Mouse (Mus musculus) liver, adult 2 months (tissue): Measurements from ENCODE around the gene Tfpi. TPM values are rescaled to one million over a fixed set of nuclear protein-coding genes. Genes with fewer than 3 reads are reported as not detected.

Experiments used
- DNase-seq: peaks from one replicate; pipeline ENCODE4 v3.0.0-alpha.2; 2011; ENCODE audit warnings: low read depth, low spot score; ENCODE audit errors: extremely low read depth
- H3K27ac ChIP-seq: fragments of 200-500 bp; replicated peaks from 2 replicates; pipeline ENCODE4 v1.5.1; 2012; ENCODE audit warnings: low read depth, mild to moderate bottlenecking, control low read depth, inconsistent platforms, low read length; ENCODE audit not compliant: insufficient read depth
- H3K27me3 ChIP-seq: fragments of 200-500 bp; 2 replicates; pipeline ENCODE4 v1.6.1; 2012; ENCODE audit warnings: mild to moderate bottlenecking, moderate library complexity, low read length, inconsistent platforms; ENCODE audit not compliant: control insufficient read depth, insufficient read depth
- H3K36me3 ChIP-seq: fragments of 200-500 bp; 2 replicates; pipeline ENCODE4 v1.6.1; 2012; ENCODE audit warnings: low read length, inconsistent platforms; ENCODE audit not compliant: control insufficient read depth, insufficient read depth
- H3K4me1 ChIP-seq: fragments of 200-500 bp; 2 replicates; pipeline ENCODE4 v1.6.1; 2011; ENCODE audit warnings: low read length; ENCODE audit not compliant: control insufficient read depth, insufficient read depth
- H3K4me3 ChIP-seq: fragments of 200-500 bp; 2 replicates; pipeline ENCODE4 v1.5.1; 2011; ENCODE audit warnings: low read depth, mild to moderate bottlenecking, control low read depth, low read length, moderate library complexity; ENCODE audit not compliant: insufficient read depth
- H3K79me2 ChIP-seq: fragments of 200-500 bp; 2 replicates; pipeline ENCODE4 v1.6.1; 2012; ENCODE audit warnings: inconsistent platforms, mild to moderate bottlenecking, low read length, moderate library complexity; ENCODE audit not compliant: control insufficient read depth, insufficient read depth
- H3K9ac ChIP-seq: fragments of 200-500 bp; 2 replicates; pipeline ENCODE4 v1.6.1; 2012; ENCODE audit warnings: low read depth, mild to moderate bottlenecking, control low read depth, inconsistent platforms, low read length
- CTCF ChIP-seq: fragments of 200-500 bp; IDR thresholded peaks from 2 replicates; pipeline ENCODE4 v1.5.1; 2011; ENCODE audit warnings: low read depth, low read length, control low read depth
- POLR2A ChIP-seq: fragments of 200-500 bp; IDR thresholded peaks from 2 replicates; pipeline ENCODE4 v1.6.1; 2011; ENCODE audit warnings: low read length, control low read depth; ENCODE audit not compliant: insufficient read depth; ENCODE audit errors: extremely low read depth
- WGBS: fragments of 180-500 bp; shearing (Covaris S2); methylation state at CpG from one replicate; pipeline ENCODE4 v1.1.7; 2018; 5-methylcytosine and 5-hydroxymethylcytosine counted together
- polyA plus RNA-seq: library from polyadenylated mRNA; depleted of rRNA; stranded (reverse); fragments of >200 nt; gene quantifications from 2 replicates; pipeline ENCODE4 v1.2.3, GENCODE M21; 2012; rRNA removed
- total RNA-seq: library from RNA; depleted of rRNA; stranded (reverse); fragments of >200 nt; gene quantifications from 2 replicates; pipeline ENCODE4 v1.2.3, GENCODE M21; 2014; rRNA removed

The Tfpi gene
- total RNA-seq (6.6 and 9.6 TPM in 2 replicates), polyA plus RNA-seq (0.91 and 1.2 TPM in 2 replicates)

GRCm38 (mm10) chr2:84476577-84476976, at the start of gene Tfpi:
Gene Tfpi (minus strand): TSS chr2:84476775.
- Histone ChIP-seq H3K27me3 (no peaks in the 10 kb centered on the region), H3K36me3 (no peaks in the 10 kb centered on the region), H3K9ac (peak within 1 kb of the TSS; percentile 49; the same call in 1 of the 2 replicates), H3K27ac (peak within 1 kb of the TSS; percentile 65), H3K79me2 (no peaks in the 10 kb centered on the region), H3K4me3 (peak within 1 kb of the TSS; percentile 49), H3K4me1 (peaks cover 2% of the 10 kb centered on the region; the same call in 1 of the 2 replicates)
- WGBS: 65% methylated on average over 4 of the region's 4 CpGs
- peak; percentile 16 for DNase-seq
- TF ChIP-seq CTCF: no peak
- TF ChIP-seq POLR2A: no peak

DNA sequence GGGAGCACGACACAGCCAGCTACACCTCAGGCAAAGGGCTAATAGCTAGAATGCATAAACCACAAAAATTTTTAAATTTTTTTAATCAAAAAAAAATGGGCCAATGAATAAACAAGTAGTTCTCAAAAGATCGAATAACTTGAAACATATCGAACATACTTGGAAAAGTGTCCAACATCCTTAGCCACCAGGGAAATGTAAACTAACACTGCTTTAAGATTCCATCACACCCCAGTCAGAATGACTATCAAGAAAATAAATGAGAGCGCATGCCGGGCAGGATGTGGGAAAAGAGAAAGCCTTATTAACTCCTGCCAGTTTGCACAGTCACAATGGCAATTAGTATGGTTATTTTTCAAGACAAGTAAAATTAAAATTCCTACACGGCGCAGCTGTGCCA, 49.6 kb upstream of the Tfpi start:
- Histone ChIP-seq H3K9ac (no peak overlapping the region), H3K27ac (no peak overlapping the region), H3K4me3 (no peak overlapping the region), H3K36me3 (no peaks in the 10 kb centered on the region), H3K4me1 (no peaks in the 10 kb centered on the region), H3K27me3 (no peaks in the 10 kb centered on the region), H3K79me2 (no peaks in the 10 kb centered on the region)
- no peak for DNase-seq
- TF ChIP-seq CTCF: no peak
- no peak for TF ChIP-seq POLR2A
- 87% methylated on average over 7 of the region's 7 CpGs for WGBS

DNA sequence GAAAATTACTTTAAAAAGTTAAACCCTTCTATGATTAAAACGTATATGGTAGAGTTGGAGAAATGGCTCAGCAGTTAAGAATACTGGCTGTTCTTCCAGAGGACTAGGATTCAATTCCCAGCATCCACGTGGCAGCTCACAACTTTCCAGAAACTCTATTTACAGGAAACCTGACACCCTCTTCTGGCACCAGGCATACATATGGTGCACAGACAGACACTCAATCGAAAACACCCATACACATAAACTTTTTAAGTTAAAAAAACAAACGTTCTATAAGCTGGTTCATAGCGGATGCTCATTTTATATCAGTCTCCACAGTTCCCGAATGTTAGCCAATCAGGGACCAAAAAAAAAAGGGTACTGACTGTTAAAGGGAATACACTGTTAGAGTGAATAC, 49.2 kb upstream of the Tfpi start:
- Histone ChIP-seq H3K36me3 (no peaks in the 10 kb centered on the region), H3K4me3 (no peak overlapping the region), H3K27me3 (no peaks in the 10 kb centered on the region), H3K27ac (no peak overlapping the region), H3K4me1 (no peaks in the 10 kb centered on the region), H3K79me2 (no peaks in the 10 kb centered on the region), H3K9ac (no peak overlapping the region)
- TF ChIP-seq POLR2A: no peak
- no peak for TF ChIP-seq CTCF
- DNase-seq: no peak
- WGBS: 77% methylated on average over 6 of the region's 6 CpGs

DNA sequence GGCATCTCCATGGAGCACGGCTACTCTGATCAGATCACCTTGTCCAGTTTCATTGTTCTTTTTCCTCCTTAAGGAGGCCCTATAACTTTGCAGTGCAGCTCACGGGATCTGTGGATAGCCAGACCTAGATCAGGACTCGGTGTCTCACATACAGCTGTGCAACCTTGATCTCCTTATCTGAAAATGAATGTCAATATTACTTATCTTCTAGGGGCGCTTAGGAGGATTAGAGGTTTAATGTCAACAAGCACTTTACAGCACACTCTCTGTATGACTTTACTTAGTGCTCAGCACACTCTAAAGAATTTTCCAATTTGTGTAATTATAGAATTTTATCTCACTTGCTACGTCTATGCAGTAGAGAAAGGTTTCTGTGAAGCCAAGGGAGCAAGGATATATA, 48.5 kb upstream of the Tfpi start:
- Histone ChIP-seq H3K79me2 (no peaks in the 10 kb centered on the region), H3K27me3 (no peaks in the 10 kb centered on the region), H3K36me3 (no peaks in the 10 kb centered on the region), H3K27ac (no peak overlapping the region), H3K4me1 (no peaks in the 10 kb centered on the region), H3K4me3 (no peak overlapping the region), H3K9ac (no peak overlapping the region)
- TF ChIP-seq POLR2A (no peak), CTCF (no peak)
- 78% methylated on average over 5 of the region's 5 CpGs for WGBS
- no peak for DNase-seq

- Histone ChIP-seq H3K27me3 (no peaks in the 10 kb centered on the region), H3K27ac (no peak overlapping the region), H3K79me2 (no peaks in the 10 kb centered on the region), H3K4me1 (peaks cover 4% of the 10 kb centered on the region; the same call in 1 of the 2 replicates), H3K36me3 (no peaks in the 10 kb centered on the region), H3K4me3 (no peak overlapping the region), H3K9ac (no peak overlapping the region)
- WGBS: 79% methylated on average over 6 of the region's 6 CpGs
- TF ChIP-seq POLR2A (no peak), CTCF (no peak)
- peak; percentile 39 for DNase-seq
These were observed 47.4 kb upstream of the Tfpi start for GRCm38 (mm10) chr2:84523994-84524393.

DNA sequence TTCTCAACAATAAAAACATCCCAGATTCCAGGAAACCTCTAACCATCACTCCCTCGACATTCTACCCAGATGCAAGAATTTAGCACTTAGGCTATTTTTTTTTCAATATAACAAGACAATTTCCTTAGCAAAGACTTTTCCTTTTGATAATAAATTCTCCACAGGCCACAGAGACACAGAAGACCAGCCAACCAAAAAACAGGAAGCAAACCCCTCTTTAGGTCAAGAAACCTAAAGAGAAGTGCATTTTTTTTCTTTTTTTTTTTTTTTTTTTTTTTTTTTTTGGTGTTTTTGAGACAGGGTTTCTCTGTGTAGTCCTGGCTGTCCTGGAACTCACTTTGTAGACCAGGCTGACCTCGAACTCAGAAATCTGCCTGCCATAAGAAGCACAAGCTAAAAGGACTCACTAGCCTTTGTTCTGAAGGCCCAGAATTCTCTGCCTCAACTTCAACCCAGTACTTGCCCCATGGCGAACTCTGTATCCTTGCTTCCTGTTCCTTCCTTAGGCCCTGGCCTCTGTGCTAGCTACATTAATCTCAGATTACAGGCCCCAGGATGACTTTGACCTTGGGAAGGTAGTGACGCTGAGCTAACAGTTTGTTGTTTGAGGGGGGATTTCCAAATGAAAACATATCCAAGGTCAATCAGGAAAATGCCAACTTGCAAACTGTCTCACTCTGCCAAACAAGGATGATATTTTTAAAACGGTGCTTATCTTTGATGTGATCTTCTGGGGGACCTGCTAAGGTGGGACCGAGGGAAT, 46.7 kb upstream of the Tfpi start:
- WGBS: 56% methylated on average over 6 of the region's 6 CpGs
- Histone ChIP-seq H3K4me1 (peaks cover 4% of the 10 kb centered on the region; the same call in 1 of the 2 replicates), H3K4me3 (no peak overlapping the region), H3K79me2 (no peaks in the 10 kb centered on the region), H3K36me3 (no peaks in the 10 kb centered on the region), H3K9ac (no peak overlapping the region), H3K27ac (no peak overlapping the region), H3K27me3 (no peaks in the 10 kb centered on the region)
- DNase-seq: no peak
- no peak for TF ChIP-seq CTCF
- TF ChIP-seq POLR2A: no peak
